26 mouse cellular contexts compared by ENCODE assay signal in genomic region chr10:7258607-7259006, GRCm38 (mm10). TPM values are rescaled to one million over a fixed set of nuclear protein-coding genes. Genes with fewer than 3 reads are reported as not detected.
DNase-seq lines count a peak whose midpoint lies in the region; ATAC-seq and TF ChIP-seq lines count a peak whose summit lies in the region.
"Had no signal": no experiment of that assay in that cellular context is flagged by ENCODE, and none has a peak within 500 bp of the region (broad histone marks: within the 10 kb centered on the region; RNA-seq: fewer than 3 reads in every experiment).

No protein-coding gene starts in this region.

- no peaks in the 10 kb centered on the region for H3K36me3 ChIP-seq in lung, embryonic 16.5 days (ENCODE audit: control insufficient read depth, insufficient read depth, low read length)
- H3K36me3 ChIP-seq in kidney, embryonic 15.5 days = no peaks in the 10 kb centered on the region
- H3K36me3 ChIP-seq in forebrain, embryonic 11.5 days (ENCODE audit: control insufficient read depth, insufficient read depth, low read length) = no peaks in the 10 kb centered on the region
- H3K36me3 ChIP-seq: embryonic facial prominence, embryonic 12.5 days; heart, embryonic 15.5 days; intestine, embryonic 15.5 days; liver, embryonic 13.5 days; midbrain, embryonic 10.5 days; neural tube, embryonic 13.5 days had no signal

- H3K4me3 ChIP-seq in lung, embryonic 16.5 days (ENCODE audit: low read length) = no peak overlapping the region
- H3K4me3 ChIP-seq in lung, adult 2 months (replicated peaks; ENCODE audit: extremely low read depth, low read depth, low read length) = no peak overlapping the region
- H3K4me3 ChIP-seq in kidney, embryonic 15.5 days (replicated peaks) = no peak overlapping the region
- H3K4me3 ChIP-seq in forebrain, embryonic 11.5 days (ENCODE audit: low read depth, low read length) = no peak overlapping the region
- H3K4me3 ChIP-seq: embryonic facial prominence, embryonic 12.5 days; erythroblast, embryonic 14.5 days; gastrocnemius, adult 2 months; heart, embryonic 15.5 days; intestine, embryonic 15.5 days; liver, embryonic 13.5 days; midbrain, embryonic 10.5 days; myocyte; neural tube, embryonic 13.5 days had no signal

- ATAC-seq in lung, embryonic 16.5 days (ENCODE audit: low read depth) = peak; percentile 89
- ATAC-seq in kidney, embryonic 15.5 days (replicated peaks; ENCODE audit: low FRiP score) = peak; percentile 84
- no peak for ATAC-seq in forebrain, embryonic 11.5 days (replicated peaks; ENCODE audit: low FRiP score)
- ATAC-seq: forebrain, embryonic 14.5 days; hindbrain, embryonic 16.5 days; intestine, embryonic 15.5 days; midbrain, embryonic 16.5 days had no signal

- intact Hi-C loops in heart, postnatal 10 days (cut with DNase I) = no loop called here

- no peak overlapping the region for H3K4me2 ChIP-seq in lung, embryonic 16.5 days (ENCODE audit: low read depth, low read length)
- H3K4me2 ChIP-seq in kidney, embryonic 15.5 days = no peak overlapping the region
- H3K4me2 ChIP-seq in forebrain, embryonic 11.5 days (ENCODE audit: low read depth, low read length, severe bottlenecking) = no peak overlapping the region
- H3K4me2 ChIP-seq: embryonic facial prominence, embryonic 12.5 days; heart, embryonic 15.5 days; intestine, embryonic 15.5 days; liver, embryonic 13.5 days; neural tube, embryonic 13.5 days had no signal

- 51% methylated on average over 5 of the region's 5 CpGs for WGBS in lung, embryonic 16.5 days
- WGBS in lung, adult 2 months = 75% methylated on average over 5 of the region's 5 CpGs
- WGBS in kidney, embryonic 15.5 days = 75% methylated on average over 5 of the region's 5 CpGs
- 86% methylated on average over 5 of the region's 5 CpGs for WGBS in forebrain, embryonic 11.5 days

- no peaks in the 10 kb centered on the region; the same call in 1 of the 2 replicates for H3K4me1 ChIP-seq in lung, embryonic 16.5 days (replicated peaks; ENCODE audit: control insufficient read depth, insufficient read depth, low read length)
- no peaks in the 10 kb centered on the region; the same call in 1 of the 2 replicates for H3K4me1 ChIP-seq in lung, adult 2 months (ENCODE audit: control insufficient read depth, insufficient read depth, low read length)
- peaks cover 7% of the 10 kb centered on the region; the same call in 1 of the 2 replicates for H3K4me1 ChIP-seq in kidney, embryonic 15.5 days
- H3K4me1 ChIP-seq in forebrain, embryonic 11.5 days (replicated peaks; ENCODE audit: control insufficient read depth, insufficient read depth, low read length) = no peaks in the 10 kb centered on the region
- H3K4me1 ChIP-seq: heart, embryonic 15.5 days; intestine, embryonic 15.5 days; liver, embryonic 13.5 days; midbrain, embryonic 10.5 days; neural tube, embryonic 13.5 days had no signal

- H3K9ac ChIP-seq in lung, embryonic 16.5 days (ENCODE audit: low read length) = no peak overlapping the region
- no peak overlapping the region for H3K9ac ChIP-seq in kidney, embryonic 15.5 days
- no peak overlapping the region for H3K9ac ChIP-seq in forebrain, embryonic 11.5 days (ENCODE audit: low read length)
- H3K9ac ChIP-seq: embryonic facial prominence, embryonic 12.5 days; heart, embryonic 15.5 days; intestine, embryonic 15.5 days; liver, embryonic 13.5 days; neural tube, embryonic 13.5 days had no signal

- DNase-seq in heart, adult 11 months = peak; percentile 34
- DNase-seq in heart, postnatal 10 days = no peak
- DNase-seq in lung, adult 2 months = no peak
- DNase-seq in kidney, postnatal 36 days = peak; percentile 46 to 84
- no peak for DNase-seq in right cerebral cortex, postnatal 36 days (ENCODE audit: low spot score in 2 of 2)
- DNase-seq in forebrain, embryonic 11.5 days (ENCODE audit: low spot score) = no peak
- DNase-seq: cerebellum, adult 11 months; cerebellum, adult 9-11 months; gastrocnemius, adult 2 months; heart, postnatal 4 days; liver, embryonic 13.5 days; retina, postnatal 1 day; right cerebral cortex, postnatal 4 days; thymus, postnatal 14 days had no signal

- peak overlapping the region; percentile 39; the same call in 1 of the 2 replicates for H3K27ac ChIP-seq in lung, embryonic 16.5 days (ENCODE audit: low read length)
- H3K27ac ChIP-seq in kidney, embryonic 15.5 days = 0 out of 2 replicates have a peak overlapping the region, but pooled peaks have one; percentile 34
- no peak overlapping the region for H3K27ac ChIP-seq in forebrain, embryonic 11.5 days (ENCODE audit: low read depth, low read length)
- H3K27ac ChIP-seq: embryonic facial prominence, embryonic 12.5 days; gastrocnemius, adult 2 months; heart, embryonic 15.5 days; intestine, embryonic 15.5 days; liver, embryonic 13.5 days; midbrain, embryonic 10.5 days; neural tube, embryonic 13.5 days had no signal

- TF ChIP-seq POLR2A in lung, adult 2 months (IDR thresholded peaks at IDR 0.05; ENCODE audit: borderline replicate concordance, extremely low read depth, low read depth, low read length) = no peak

- no peaks in the 10 kb centered on the region for H3K27me3 ChIP-seq in lung, embryonic 16.5 days (ENCODE audit: control insufficient read depth, insufficient read depth, low read depth, low read length)
- no peaks in the 10 kb centered on the region for H3K27me3 ChIP-seq in kidney, embryonic 15.5 days
- H3K27me3 ChIP-seq in forebrain, embryonic 11.5 days (ENCODE audit: control insufficient read depth, insufficient read depth, low read length) = no peaks in the 10 kb centered on the region
- H3K27me3 ChIP-seq: embryonic facial prominence, embryonic 12.5 days; heart, embryonic 15.5 days; intestine, embryonic 15.5 days; liver, embryonic 13.5 days; neural tube, embryonic 13.5 days had no signal

- TF ChIP-seq CTCF in lung, adult 2 months (IDR thresholded peaks at IDR 0.05; ENCODE audit: insufficient read depth, low read length) = no peak

- no peaks in the 10 kb centered on the region for H3K9me3 ChIP-seq in lung, embryonic 16.5 days (ENCODE audit: control insufficient read depth, low read length)
- no peaks in the 10 kb centered on the region for H3K9me3 ChIP-seq in kidney, embryonic 15.5 days (replicated peaks)
- H3K9me3 ChIP-seq in forebrain, embryonic 11.5 days (ENCODE audit: control insufficient read depth, low read length) = no peaks in the 10 kb centered on the region
- H3K9me3 ChIP-seq: embryonic facial prominence, embryonic 12.5 days; heart, embryonic 15.5 days; intestine, embryonic 15.5 days; liver, embryonic 13.5 days; midbrain, embryonic 10.5 days; neural tube, embryonic 13.5 days had no signal

RNA-seq across cellular contexts. Expression of gene Cnksr3, which starts 46.6 kb away (rescaled TPM):
- 10 to 100 TPM; 24.4 to 26.3 TPM for total RNA-seq in heart, postnatal 10 days (2021)
- 10.1 and 11.0 TPM in 2 replicates for polyA plus RNA-seq in lung, embryonic 16.5 days (2015; fragmentation: Nextera tagmentation; extraction: Ambion mirVana)
- polyA plus RNA-seq in lung, adult 2 months (2012; rRNA removed) = 9.7 and 10.1 TPM in 2 replicates
- 17.1 and 18.7 TPM in 2 replicates for polyA plus RNA-seq in kidney, embryonic 15.5 days (2015; fragmentation: Nextera tagmentation; extraction: Ambion mirVana)
- polyA plus RNA-seq in forebrain, embryonic 11.5 days (2014; fragmentation: Nextera tagmentation; extraction: Ambion mirVana) = 8.5 and 8.8 TPM in 2 replicates

Comparison
In these comparisons a context has a peak if more than half of its experiments do, and no peak if none do; other contexts are left out.
1. DNase-seq: peak in heart, adult 11 months (single experiment) and kidney, postnatal 36 days (2 of 2); none in heart, postnatal 10 days (0 of 2), lung, adult 2 months (single experiment), right cerebral cortex, postnatal 36 days (0 of 2) and forebrain, embryonic 11.5 days (single experiment).